Mouse (Mus musculus) G1E (cell line): ENCODE results near the gene Rnf185.

Source experiments
- CTCF ChIP-seq: IDR thresholded peaks from 2 replicates; pipeline ENCODE4 v1.5.1; 2012; ENCODE audit warnings: low read depth, low read length, inconsistent platforms, mixed read lengths
- GATA1 ChIP-seq: IDR thresholded peaks from 2 replicates; pipeline ENCODE4 v1.6.1; 2012; ENCODE audit warnings: borderline replicate concordance, low read length, inconsistent platforms, mixed read lengths
- GATA2 ChIP-seq: IDR thresholded peaks from 2 replicates; pipeline ENCODE4 v1.6.1; 2012; ENCODE audit warnings: low read depth, low read length, inconsistent platforms, borderline replicate concordance

DNA sequence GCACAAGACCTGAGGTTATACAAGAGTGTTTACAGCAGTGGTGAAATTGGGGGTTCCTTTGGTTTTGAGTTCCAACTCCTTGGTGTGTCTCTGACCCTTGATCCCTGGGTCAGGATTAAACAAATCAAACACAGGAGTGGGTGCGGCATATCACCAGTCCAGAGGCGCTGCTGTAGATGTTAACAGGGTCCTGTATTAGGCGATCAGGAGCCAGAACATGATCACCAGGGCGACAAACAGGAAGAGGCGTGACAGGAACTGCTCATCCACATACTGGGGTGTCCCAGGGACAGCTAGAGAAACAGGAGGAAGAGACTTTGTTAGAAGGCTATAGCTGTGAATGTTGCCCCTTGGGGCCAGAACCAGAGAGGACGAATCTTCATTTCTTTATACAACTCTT, 34.4 kb downstream of the Rnf185 start:
- TF ChIP-seq CTCF (no peak), GATA1 (no peak), GATA2 (no peak)
